Mouse (Mus musculus): ENCODE results near the gene Cyp4f14.

The Cyp4f14 gene

DNA sequence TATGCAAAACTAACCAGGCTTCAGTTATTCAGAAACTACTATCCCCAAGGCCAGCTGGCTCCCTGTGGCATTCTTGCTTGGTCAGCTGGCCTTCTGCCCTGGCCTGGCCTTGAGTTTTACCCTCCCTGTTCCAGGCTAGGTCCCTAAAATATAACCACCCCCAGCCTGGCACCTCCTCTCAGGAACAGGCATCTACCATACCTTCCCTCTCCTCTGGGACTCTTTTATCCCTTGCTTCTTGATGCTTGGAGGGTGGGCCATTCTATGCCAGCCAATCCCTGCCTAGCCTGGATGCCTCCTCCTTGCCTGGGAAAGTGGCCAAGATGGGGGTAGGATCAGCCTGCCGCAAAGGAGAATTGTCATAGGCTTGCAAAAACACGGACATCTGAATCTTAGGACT lies at the start of gene Cyp4f14:
Cyp4f14 (minus strand) TSS at position 212 of the 400 bp plus-strand sequence.
- no peak for DNase-seq (ENCODE audit: low spot score in 2 of 2)

- peak; percentile 82 to 90 for DNase-seq (ENCODE audit: low spot score in 2 of 2)
Measured at GRCm38 (mm10) chr17:32965623-32966290, 48.6 kb upstream of the Cyp4f14 start, which contains the start of gene Zfp472. Gene Zfp472 (plus strand): TSS chr17:32965814.

- no peak for DNase-seq (ENCODE audit: low spot score in 2 of 2)
Measured at GRCm38 (mm10) chr17:32965253-32965622, 48.1 kb upstream of the Cyp4f14 start.

- peak; percentile 61 to 82 for DNase-seq (ENCODE audit: low spot score in 2 of 2)
Measured at GRCm38 (mm10) chr17:32951441-32951840, 34.3 kb upstream of the Cyp4f14 start.

GRCm38 (mm10) chr17:32951006-32951405 lies 33.9 kb upstream of the Cyp4f14 start:
- no peak for DNase-seq (ENCODE audit: low spot score in 2 of 2)

GRCm38 (mm10) chr17:32950136-32950535 lies 33.0 kb upstream of the Cyp4f14 start:
- no peak for DNase-seq (ENCODE audit: low spot score in 2 of 2)

DNA sequence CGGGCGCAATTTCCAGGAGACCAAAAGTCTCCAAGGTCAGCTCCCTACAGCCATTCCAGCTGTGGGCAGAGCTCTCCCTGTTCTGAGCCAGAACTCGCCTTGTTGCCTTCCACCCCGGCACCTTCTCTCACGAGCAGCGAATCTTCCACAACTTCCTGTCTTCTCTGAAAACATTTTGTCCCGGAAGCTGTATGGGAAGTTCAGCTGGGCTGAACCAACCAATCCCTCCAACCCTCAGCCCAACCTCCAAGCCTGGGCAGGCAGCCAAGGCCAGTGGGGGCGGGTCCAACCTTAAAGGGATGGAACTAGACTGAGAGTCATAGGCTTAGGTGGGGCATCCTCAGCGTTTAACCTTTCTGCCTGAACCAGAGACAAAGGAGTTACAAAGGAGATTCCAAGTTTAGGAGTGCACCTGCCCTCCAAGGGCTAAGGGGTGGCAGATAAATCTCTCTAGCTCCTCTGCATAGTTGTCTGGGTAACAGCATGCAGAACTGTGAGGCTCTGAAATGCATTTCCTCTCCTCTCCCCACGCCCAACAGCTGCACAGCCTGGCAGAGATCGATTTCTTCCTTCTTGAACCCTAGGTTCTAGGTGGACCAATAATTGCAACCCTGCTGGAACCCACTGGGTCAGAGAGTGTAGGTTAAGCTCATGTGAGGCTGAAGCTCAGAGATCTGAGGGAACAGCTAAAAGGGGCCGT lies 30.2 kb upstream of the Cyp4f14 start, which contains the start of gene Cyp4f13:
Cyp4f13 (minus strand) TSS at position 188 of the 700 bp plus-strand sequence.
- peak; percentile 75 to 87 for DNase-seq (ENCODE audit: low spot score in 2 of 2)

DNA sequence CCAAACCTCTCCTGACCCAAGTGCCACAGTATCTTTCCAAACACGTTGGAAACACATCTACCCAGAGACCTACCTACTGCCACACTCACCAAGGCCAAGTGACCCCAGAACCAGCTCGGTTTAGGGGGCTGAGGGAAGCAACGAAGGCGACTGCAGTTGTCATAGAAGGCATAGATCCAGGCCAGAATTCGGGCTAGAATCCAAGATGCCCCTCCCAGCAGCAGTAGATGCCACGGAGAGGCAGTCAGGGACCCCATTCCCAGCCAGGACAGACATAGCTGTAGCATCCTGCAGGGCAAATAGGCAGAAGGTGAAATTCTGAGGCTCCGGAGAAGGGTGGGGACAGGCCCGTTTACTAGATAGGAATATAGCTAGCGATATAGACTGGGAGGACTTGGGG lies 29.6 kb upstream of the Cyp4f14 start:
- DNase-seq (ENCODE audit: low spot score in 2 of 2): no peak

GRCm38 (mm10) chr17:32944402-32945035 lies 27.4 kb upstream of the Cyp4f14 start:
- DNase-seq (ENCODE audit: low spot score in 2 of 2): no peak

GRCm38 (mm10) chr17:32943661-32944060 lies 26.5 kb upstream of the Cyp4f14 start:
- no peak for DNase-seq (ENCODE audit: low spot score in 2 of 2)

DNA sequence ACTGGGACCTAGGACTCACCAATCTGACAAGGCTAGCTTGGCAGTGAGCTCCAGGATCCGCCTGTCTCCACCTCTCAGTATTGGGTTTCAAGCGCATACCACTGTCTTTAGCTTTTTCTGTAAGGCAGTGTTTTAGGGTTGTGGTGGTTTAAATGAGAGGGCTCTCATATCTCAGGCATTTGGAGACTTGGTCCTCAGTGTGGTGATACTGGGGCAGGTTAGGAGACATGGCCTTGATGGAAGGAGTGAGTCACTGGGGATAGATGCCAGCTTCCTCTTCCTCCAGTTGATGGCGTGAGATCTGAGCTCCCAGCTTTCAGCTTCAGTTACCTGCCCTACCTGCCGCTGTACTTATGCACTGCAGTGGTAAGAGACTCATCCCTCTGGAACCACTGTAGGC lies 22.7 kb upstream of the Cyp4f14 start:
- no peak for DNase-seq (ENCODE audit: low spot score in 2 of 2)

GRCm38 (mm10) chr17:32927803-32928202 lies 10.7 kb upstream of the Cyp4f14 start:
- DNase-seq (ENCODE audit: low spot score in 2 of 2): no peak

DNA sequence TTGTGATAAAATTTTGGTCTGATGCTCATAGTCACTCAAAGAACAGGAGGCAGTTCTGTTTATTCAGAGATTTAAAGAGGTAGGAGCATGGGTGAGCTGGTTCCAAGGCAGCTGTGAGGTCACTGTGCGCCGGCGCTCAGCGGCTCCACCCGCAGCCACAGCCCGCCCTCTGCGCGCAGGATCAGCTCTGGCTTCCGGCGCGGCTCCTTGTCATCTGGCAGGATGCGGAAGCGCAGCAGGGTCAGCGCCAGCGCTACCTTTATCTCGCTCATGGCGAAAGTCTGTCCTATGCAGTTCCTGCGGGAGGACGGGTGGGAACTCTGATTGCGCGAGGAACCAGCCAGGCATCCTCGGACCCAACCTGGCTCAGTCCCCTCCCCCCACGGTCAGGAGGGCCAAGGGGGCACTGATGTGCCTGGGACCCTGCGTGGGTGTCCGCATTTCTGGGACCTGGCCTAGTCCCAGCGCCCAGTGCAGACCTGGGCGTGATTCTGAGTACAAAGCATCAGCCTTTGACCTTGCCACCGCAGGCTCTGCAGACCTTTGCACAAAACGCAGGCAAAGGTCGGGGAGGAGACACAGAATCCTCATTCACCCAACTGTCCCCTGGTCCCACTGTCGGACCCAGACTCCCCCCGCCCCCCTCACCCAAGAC lies 7.6 kb upstream of the Cyp4f14 start:
- peak; percentile 36 to 64 for DNase-seq (ENCODE audit: low spot score in 2 of 2)

DNA sequence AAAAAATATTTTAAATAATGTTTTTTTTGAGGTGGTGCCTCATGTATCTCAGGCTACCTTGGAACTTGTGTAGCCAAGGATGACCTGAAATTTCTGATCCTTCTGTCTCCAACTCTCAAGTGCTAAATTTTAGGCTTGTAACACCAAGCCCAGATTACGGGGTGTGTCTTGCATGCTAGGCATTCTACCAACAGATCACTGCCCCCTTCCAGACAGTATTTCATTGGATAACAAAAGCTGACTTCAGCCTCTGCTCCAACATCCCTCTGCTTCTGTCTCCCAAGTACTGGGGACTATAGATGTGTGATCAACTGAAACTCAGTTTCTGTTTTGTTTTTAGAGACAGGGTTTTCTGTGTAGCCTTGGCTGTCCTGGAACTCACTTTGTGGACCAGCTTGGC lies 6.5 kb upstream of the Cyp4f14 start:
- no peak for DNase-seq (ENCODE audit: low spot score in 2 of 2)

DNA sequence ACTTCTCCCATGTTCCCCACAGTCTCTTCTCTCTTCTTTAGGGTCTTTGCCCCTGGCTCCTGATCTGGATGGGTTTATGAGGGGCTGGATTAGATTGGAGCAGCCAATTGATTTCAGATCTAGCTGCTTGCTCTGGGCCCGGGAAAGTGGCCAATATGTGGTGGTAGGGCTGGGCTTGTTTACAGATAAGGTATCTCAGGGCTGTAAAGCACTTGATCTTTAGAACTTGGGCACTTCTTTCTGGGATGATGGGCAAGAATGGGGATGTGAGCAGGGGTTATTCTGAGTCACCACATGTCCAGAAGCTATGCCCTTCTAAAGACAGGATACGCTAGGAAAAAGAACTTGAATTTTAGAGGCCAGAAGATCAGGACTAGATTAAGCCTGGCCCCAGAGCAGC lies 2.0 kb upstream of the Cyp4f14 start:
- DNase-seq (ENCODE audit: low spot score in 2 of 2): no peak

DNA sequence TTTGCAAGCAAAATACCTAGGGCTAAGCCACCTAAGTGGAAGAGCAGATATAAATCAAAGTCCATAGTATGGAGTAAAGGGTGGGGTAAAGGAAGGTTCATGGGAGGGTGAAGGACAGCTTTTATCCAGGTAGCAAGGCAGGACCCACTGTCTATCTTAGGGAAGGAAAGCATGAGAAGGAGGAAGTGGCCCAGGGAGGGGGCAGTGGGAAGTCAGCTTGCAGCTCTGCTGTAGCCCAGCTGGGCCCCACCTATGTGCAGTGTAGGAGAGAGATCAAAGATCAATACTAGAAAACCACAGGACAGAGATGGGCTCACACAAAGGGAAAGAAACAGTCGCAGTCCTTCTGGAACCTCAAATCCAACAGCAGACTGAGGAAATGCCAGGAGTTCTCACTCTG lies 1.1 kb downstream of the Cyp4f14 start:
- DNase-seq (ENCODE audit: low spot score in 2 of 2): no peak

DNA sequence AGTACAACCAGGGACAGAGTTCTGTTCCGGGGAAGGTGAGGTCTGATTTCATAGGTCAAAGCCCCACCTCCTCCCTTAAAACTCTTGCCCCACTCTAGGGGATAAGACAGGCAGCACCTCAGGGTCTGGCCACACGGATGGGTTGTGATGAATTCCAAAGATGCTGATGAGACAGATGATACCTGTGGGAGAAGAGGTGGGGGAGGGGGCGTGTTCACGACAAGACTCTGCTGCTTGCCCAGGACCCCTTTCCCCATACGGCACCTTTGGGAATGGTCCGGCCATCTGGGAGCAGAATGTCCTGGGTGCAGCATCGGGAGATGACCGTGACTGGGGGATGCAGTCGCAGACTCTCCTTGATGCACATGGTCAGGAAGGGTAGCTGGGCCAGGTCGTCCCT lies 11.0 kb downstream of the Cyp4f14 start:
- DNase-seq (ENCODE audit: low spot score in 2 of 2): no peak

GRCm38 (mm10) chr17:32905239-32905638 lies 11.9 kb downstream of the Cyp4f14 start:
- no peak for DNase-seq (ENCODE audit: low spot score in 2 of 2)

GRCm38 (mm10) chr17:32904414-32904813 lies 12.7 kb downstream of the Cyp4f14 start:
- DNase-seq (ENCODE audit: low spot score in 2 of 2): no peak

GRCm38 (mm10) chr17:32901751-32902525 lies 15.2 kb downstream of the Cyp4f14 start:
- no peak for DNase-seq (ENCODE audit: low spot score in 2 of 2)

DNA sequence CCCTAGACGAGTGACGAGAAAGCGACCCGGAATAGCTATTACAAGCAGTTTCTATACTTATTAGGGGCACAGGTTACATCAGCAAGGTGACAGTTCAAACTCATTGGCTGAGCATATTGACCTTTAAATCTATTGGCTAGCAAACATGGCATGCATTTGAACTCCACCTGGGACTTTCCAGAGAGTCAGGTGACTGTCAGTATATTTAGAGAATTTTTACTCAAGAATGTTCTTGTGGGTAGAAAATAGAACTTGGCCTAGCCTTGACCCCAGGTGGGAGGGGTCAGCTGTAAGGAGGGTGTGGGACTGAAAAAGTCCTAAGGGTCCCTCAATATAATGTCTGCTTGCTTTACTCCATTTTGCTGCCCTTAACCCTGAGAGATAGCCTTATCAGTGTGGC lies 21.7 kb downstream of the Cyp4f14 start:
- no peak for DNase-seq (ENCODE audit: low spot score in 2 of 2)

DNA sequence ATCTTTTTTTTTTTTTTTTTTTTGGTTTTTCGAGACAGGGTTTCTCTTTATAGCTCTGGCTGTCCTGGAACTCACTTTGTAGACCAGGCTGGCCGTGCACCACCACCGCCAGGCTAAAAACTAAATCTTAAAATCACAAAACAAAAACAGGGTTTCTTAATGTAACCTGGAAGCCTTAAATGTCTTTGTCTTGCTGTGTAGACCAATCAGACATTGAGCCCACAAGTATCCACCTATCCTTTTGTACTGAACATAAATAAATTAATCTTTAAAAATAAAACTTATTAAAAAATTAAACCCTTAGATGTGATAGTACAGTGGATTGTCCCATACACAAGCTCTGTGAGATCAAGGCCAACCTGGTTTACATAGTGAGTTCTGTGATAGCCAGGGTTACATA lies 23.2 kb downstream of the Cyp4f14 start:
- DNase-seq (ENCODE audit: low spot score in 2 of 2): no peak

Data from right cerebral cortex, postnatal 36 days (tissue).